Mouse (Mus musculus) MEL (cell line): Measurements from ENCODE around the gene Ube2d2b. TPM values are rescaled to one million over a fixed set of nuclear protein-coding genes. Genes with fewer than 3 reads are reported as not detected.

ENCODE experiments used
- DNase-seq: peaks from one replicate; pipeline ENCODE4 v3.0.0; 2011; ENCODE audit warnings: low read depth, low spot score
- H3K27ac ChIP-seq: 2 replicates; pipeline ENCODE4 v1.5.1; 2012; ENCODE audit warnings: low read depth, mild to moderate bottlenecking, control low read depth, low read length, moderate library complexity; ENCODE audit not compliant: control insufficient read depth
- H3K27me3 ChIP-seq, 2 experiments: fragments of 150-350 bp in 1 of 2; sonication (generic) in 1 of 2; 2 replicates each; pipeline ENCODE4 v1.6.1; 2012; ENCODE audit warnings: low read length in 2 of 2, mild to moderate bottlenecking in 2 of 2, improper control_type of control experiment in 1 of 2, moderate library complexity in 1 of 2; ENCODE audit not compliant: insufficient read depth in 2 of 2, control insufficient read depth in 1 of 2
- H3K36me3 ChIP-seq, 2 experiments: 2 replicates each; pipeline ENCODE4 v1.6.1; 2012 to 2014; ENCODE audit warnings: low read length in 2 of 2, improper control_type of control experiment in 1 of 2, inconsistent platforms in 1 of 2, mild to moderate bottlenecking in 1 of 2; ENCODE audit not compliant: insufficient read depth in 2 of 2, control insufficient read depth in 1 of 2
- H3K4me1 ChIP-seq, 2 experiments: fragments of 150-350 bp in 1 of 2; sonication (generic) in 1 of 2; 2 replicates each; pipeline ENCODE4 v1.6.1; 2012; ENCODE audit warnings: low read length in 2 of 2, improper control_type of control experiment in 1 of 2, mild to moderate bottlenecking in 1 of 2; ENCODE audit not compliant: insufficient read depth in 2 of 2, control insufficient read depth in 1 of 2
- H3K4me3 ChIP-seq, 2 experiments: fragments of 150-350 bp in 1 of 2; sonication (generic) in 1 of 2; 2 replicates each; pipeline ENCODE4 v1.5.1; 2012; ENCODE audit warnings: low read depth in 2 of 2, low read length in 2 of 2, mild to moderate bottlenecking in 2 of 2, moderate library complexity in 2 of 2, control low read depth in 1 of 2, improper control_type of control experiment in 1 of 2; ENCODE audit not compliant: control insufficient read depth in 1 of 2, insufficient read depth in 1 of 2
- H3K79me2 ChIP-seq: 2 replicates; pipeline ENCODE4 v1.6.1; 2012; ENCODE audit warnings: mild to moderate bottlenecking, low read length, moderate library complexity; ENCODE audit not compliant: control insufficient read depth, poor library complexity, insufficient read depth
- H3K9ac ChIP-seq: 2 replicates; pipeline ENCODE4 v1.6.1; 2012; ENCODE audit warnings: low read depth, mild to moderate bottlenecking, control low read depth, low read length, moderate library complexity; ENCODE audit not compliant: control insufficient read depth, poor library complexity, severe bottlenecking
- H3K9me3 ChIP-seq: fragments of 150-350 bp; sonication (generic); replicated peaks from 2 replicates; pipeline ENCODE4 v1.6.1; 2012; ENCODE audit warnings: mild to moderate bottlenecking, low read length, improper control_type of control experiment, moderate library complexity; ENCODE audit not compliant: insufficient read depth
- BHLHE40 ChIP-seq: IDR thresholded peaks from 2 replicates; pipeline ENCODE4 v1.6.1; 2012; ENCODE audit warnings: low read depth, mild to moderate bottlenecking, inconsistent platforms, low read length, improper control_type of control experiment, borderline replicate concordance
- CHD1 ChIP-seq: IDR thresholded peaks from 2 replicates; pipeline ENCODE4 v1.6.1; 2012; ENCODE audit warnings: low read depth, mild to moderate bottlenecking, inconsistent platforms, low read length, improper control_type of control experiment
- CHD2 ChIP-seq: IDR thresholded peaks from 2 replicates; pipeline ENCODE4 v1.6.1; 2011; ENCODE audit warnings: low read length, improper control_type of control experiment
- ELF1 ChIP-seq: IDR thresholded peaks from 2 replicates; pipeline ENCODE4 v1.6.1; 2014; ENCODE audit warnings: low read depth, mild to moderate bottlenecking, inconsistent platforms, low read length, improper control_type of control experiment, moderate library complexity
- EP300 ChIP-seq, 2 experiments: IDR thresholded peaks; 2 replicates each; pipeline ENCODE4 v1.6.1; 2011; ENCODE audit warnings: improper control_type of control experiment in 2 of 2, low read length in 2 of 2, low read depth in 1 of 2, mild to moderate bottlenecking in 1 of 2
- ETS1 ChIP-seq: IDR thresholded peaks from 2 replicates; pipeline ENCODE4 v1.6.1; 2012; ENCODE audit warnings: low read depth, mild to moderate bottlenecking, inconsistent platforms, low read length, improper control_type of control experiment, moderate library complexity
- GABPA ChIP-seq: IDR thresholded peaks from 2 replicates; pipeline ENCODE4 v1.6.1; 2012; ENCODE audit warnings: low read depth, mild to moderate bottlenecking, inconsistent platforms, low read length, improper control_type of control experiment, moderate library complexity
- GATA1 ChIP-seq: IDR thresholded peaks from 2 replicates; pipeline ENCODE4 v1.6.1; 2011; ENCODE audit warnings: low read depth, low read length, improper control_type of control experiment
- JUND ChIP-seq: IDR thresholded peaks from 2 replicates; pipeline ENCODE4 v1.6.1; 2011; ENCODE audit warnings: low read depth, mild to moderate bottlenecking, improper control_type of control experiment, low read length
- MAZ ChIP-seq: IDR thresholded peaks from 2 replicates; pipeline ENCODE4 v1.6.1; 2012; ENCODE audit warnings: low read depth, mild to moderate bottlenecking, inconsistent platforms, low read length, improper control_type of control experiment
- MEF2A ChIP-seq: IDR thresholded peaks from 2 replicates; pipeline ENCODE4 v1.6.1; 2014; ENCODE audit warnings: low read depth, mild to moderate bottlenecking, inconsistent platforms, low read length, improper control_type of control experiment; ENCODE audit not compliant: poor library complexity, insufficient replicate concordance, severe bottlenecking; ENCODE audit errors: extremely low read depth
- MYC ChIP-seq: IDR thresholded peaks from 2 replicates; pipeline ENCODE4 v1.6.1; 2011; ENCODE audit warnings: low read depth, mild to moderate bottlenecking, low read length, improper control_type of control experiment, moderate library complexity
- NELFE ChIP-seq: IDR thresholded peaks from 2 replicates; pipeline ENCODE4 v1.6.1; 2011; ENCODE audit warnings: low read depth, low read length, improper control_type of control experiment
- POLR2A ChIP-seq, 2 experiments: IDR thresholded peaks; 2 replicates each; pipeline ENCODE4 v1.6.1; 2011 to 2012; ENCODE audit warnings: low read length in 2 of 2, mild to moderate bottlenecking in 2 of 2, control low read depth in 1 of 2, improper control_type of control experiment in 1 of 2, low read depth in 1 of 2, moderate library complexity in 1 of 2; ENCODE audit not compliant: control insufficient read depth in 1 of 2, insufficient read depth in 1 of 2, poor library complexity in 1 of 2
- POLR2AphosphoS2 ChIP-seq: IDR thresholded peaks from 2 replicates; pipeline ENCODE4 v1.6.1; 2011; ENCODE audit warnings: low read length, improper control_type of control experiment
- POLR2AphosphoS5 ChIP-seq: IDR thresholded peaks from 2 replicates; pipeline ENCODE4 v1.6.1; 2012; ENCODE audit warnings: low read depth, borderline replicate concordance, mild to moderate bottlenecking, inconsistent platforms, low read length, moderate library complexity, mixed read lengths
- RAD21 ChIP-seq: IDR thresholded peaks from 2 replicates; pipeline ENCODE4 v1.6.1; 2011; ENCODE audit warnings: mild to moderate bottlenecking, low read depth, low read length, improper control_type of control experiment
- SIN3A ChIP-seq: IDR thresholded peaks from 2 replicates; pipeline ENCODE4 v1.6.1; 2012; ENCODE audit warnings: low read length, improper control_type of control experiment, inconsistent platforms
- SMC3 ChIP-seq: IDR thresholded peaks from 2 replicates; pipeline ENCODE4 v1.6.1; 2011; ENCODE audit warnings: low read depth, low read length, improper control_type of control experiment
- TAL1 ChIP-seq: IDR thresholded peaks from 2 replicates; pipeline ENCODE4 v1.6.1; 2012; ENCODE audit warnings: mild to moderate bottlenecking, inconsistent platforms, low read length, moderate library complexity, mixed read lengths
- TBP ChIP-seq: IDR thresholded peaks from 2 replicates; pipeline ENCODE4 v1.8.0; 2011; ENCODE audit warnings: low read depth, low read length, improper control_type of control experiment
- TCF12 ChIP-seq: IDR thresholded peaks from 2 replicates; pipeline ENCODE4 v1.6.1; 2014; ENCODE audit warnings: low read depth, mild to moderate bottlenecking, inconsistent platforms, low read length, improper control_type of control experiment, moderate library complexity
- UBTF ChIP-seq: IDR thresholded peaks from 2 replicates; pipeline ENCODE4 v1.6.1; 2012; ENCODE audit warnings: low read depth, mild to moderate bottlenecking, inconsistent platforms, low read length, improper control_type of control experiment, moderate library complexity, borderline replicate concordance; ENCODE audit not compliant: insufficient read depth
- USF1 ChIP-seq: IDR thresholded peaks from 2 replicates; pipeline ENCODE4 v1.6.1; 2014; ENCODE audit warnings: low read depth, mild to moderate bottlenecking, inconsistent platforms, low read length, improper control_type of control experiment, moderate library complexity
- USF2 ChIP-seq, 2 experiments: IDR thresholded peaks; 2 replicates each; pipeline ENCODE4 v1.6.1; 2011 to 2012; ENCODE audit warnings: improper control_type of control experiment in 2 of 2, low read length in 2 of 2, borderline replicate concordance in 1 of 2, inconsistent platforms in 1 of 2, low read depth in 1 of 2, mild to moderate bottlenecking in 1 of 2; ENCODE audit not compliant: insufficient read depth in 1 of 2
- ZC3H11A ChIP-seq: IDR thresholded peaks from 2 replicates; pipeline ENCODE4 v1.6.1; 2012; ENCODE audit warnings: low read depth, mild to moderate bottlenecking, inconsistent platforms, low read length, improper control_type of control experiment
- ZKSCAN1 ChIP-seq: IDR thresholded peaks from 2 replicates; pipeline ENCODE4 v1.6.1; 2012; ENCODE audit warnings: low read depth, mild to moderate bottlenecking, inconsistent platforms, low read length, improper control_type of control experiment, moderate library complexity
- ZMIZ1 ChIP-seq: IDR thresholded peaks from 2 replicates; pipeline ENCODE4 v1.6.1; 2012; ENCODE audit warnings: low read depth, mild to moderate bottlenecking, inconsistent platforms, low read length, improper control_type of control experiment, moderate library complexity
- ZNF384 ChIP-seq: IDR thresholded peaks from 2 replicates; pipeline ENCODE4 v1.6.1; 2012; ENCODE audit warnings: low read depth, mild to moderate bottlenecking, inconsistent platforms, low read length, improper control_type of control experiment
- polyA plus RNA-seq, 2 experiments: library from polyadenylated mRNA; stranded (reverse) in 1 of 2; unstranded in 1 of 2; fragments of >175 nt in 1 of 2; fragments of >200 nt in 1 of 2; gene quantifications; 2 replicates each; pipeline versions ENCODE4 v1.2.1 to v1.2.4; 2012; ENCODE audit warnings: low replicate concordance in 2 of 2, low read depth in 1 of 2; ENCODE audit not compliant: insufficient read length in 2 of 2, insufficient read depth in 1 of 2, missing spikeins in 1 of 2
- total RNA-seq: library from RNA; depleted of rRNA; stranded (reverse); fragments of 300-350 nt; gene quantifications from 2 replicates; pipeline ENCODE4 v1.2.3, GENCODE M21; 2012

The Ube2d2b gene
- total and polyA plus RNA-seq, 3 experiments, result 0.08 TPM; not detected in 2

DNA sequence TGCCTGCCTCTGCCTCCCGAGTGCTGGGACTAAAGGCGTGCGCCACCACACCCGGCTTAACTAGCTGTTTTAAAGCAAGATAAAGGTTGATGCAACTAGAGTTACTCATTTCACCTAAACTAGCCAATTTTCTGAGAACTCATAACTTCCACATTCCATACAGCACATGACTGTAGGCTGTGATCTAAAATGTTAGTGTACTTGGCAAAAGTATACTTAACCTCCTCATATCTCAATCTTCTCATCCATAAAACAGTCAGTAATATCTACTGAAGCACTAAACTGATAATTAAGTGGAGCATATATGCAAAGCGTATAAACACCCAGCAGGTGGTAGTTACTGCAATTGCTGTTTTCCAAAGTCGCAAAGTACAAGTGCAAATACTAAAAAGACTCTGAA lies 43.4 kb downstream of the Ube2d2b start:
- Histone ChIP-seq H3K4me1 (peaks cover 7 to 19% of the 10 kb centered on the region in 2 experiments), H3K27me3 (no peaks in the 10 kb centered on the region), H3K79me2 (peaks cover 5% of the 10 kb centered on the region; the same call in 1 of the 2 replicates), H3K27ac (peak overlapping the region; percentile 94), H3K9ac (peak overlapping the region; percentile 34), H3K36me3 (peaks cover 0 to 32% of the 10 kb centered on the region in 2 experiments; a peak in 2 of 4 replicates), H3K9me3 (no peaks in the 10 kb centered on the region), H3K4me3 (peak overlapping the region in 1 of 2 experiments; percentile 18; a peak in 1 of 4 replicates)
- TF ChIP-seq GATA1 (peak; percentile 52; the same call in 1 of the 2 replicates), ZNF384 (no peak), BHLHE40 (peak; percentile 42; the same call in 1 of the 2 replicates), USF1 (peak; percentile 53; the same call in 1 of the 2 replicates), EP300 (IDR thresholded peaks at IDR 0.05; ENCODE audit: low read depth in 1 of 2, low read length in 2 of 2) (peak; percentile 32 to 64; a peak in 1 of 4 replicates), TCF12 (peak; percentile 65; the same call in 1 of the 2 replicates), ZMIZ1 (no peak), ETS1 (peak; percentile 61; the same call in 1 of the 2 replicates), TBP (0 out of 2 replicates have a peak, but pooled peaks have one; percentile 23), MYC (0 out of 2 replicates have a peak, but pooled peaks have one; percentile 64)
- DNase-seq, result peak; percentile 67

DNA sequence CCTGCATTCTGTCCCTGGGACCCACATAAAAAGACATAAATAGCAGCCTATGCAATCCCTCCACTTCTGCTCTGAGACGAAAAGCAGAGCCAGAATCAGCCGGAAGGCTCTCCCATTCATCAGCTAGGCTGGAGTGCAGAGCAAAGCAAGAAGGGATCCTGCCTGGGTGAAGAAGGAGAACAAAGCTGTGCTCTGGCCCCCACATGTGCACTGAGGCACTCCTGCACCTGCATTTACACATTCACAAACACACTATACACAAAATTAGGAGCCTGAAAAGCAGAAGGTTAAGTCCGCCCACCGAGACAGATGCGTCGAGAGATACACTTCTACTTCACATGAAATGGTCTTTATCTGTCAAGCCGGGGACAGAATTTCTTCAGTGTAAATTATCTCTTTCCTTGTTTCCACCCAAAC lies 44.0 kb downstream of the Ube2d2b start:
- H3K27me3 ChIP-seq, result no peaks in the 10 kb centered on the region
- H3K9ac ChIP-seq, result peak overlapping the region; percentile 34
- DNase-seq, result peak; percentile 88
- peaks cover 0 to 32% of the 10 kb centered on the region in 2 experiments; a peak in 2 of 4 replicates for H3K36me3 ChIP-seq
- peaks cover under 1% of the 10 kb centered on the region; the same call in 1 of the 2 replicates for H3K79me2 ChIP-seq
- H3K27ac ChIP-seq, result peak overlapping the region; percentile 94
- no peaks in the 10 kb centered on the region for H3K9me3 ChIP-seq
- H3K4me3 ChIP-seq, result peak overlapping the region; percentile 2 to 22; a peak in 2 of 4 replicates
- peaks cover 7 to 19% of the 10 kb centered on the region in 2 experiments for H3K4me1 ChIP-seq
- TF ChIP-seq GATA1, result peak; percentile 95
- 0 out of 4 replicates have a peak, but pooled peaks of 1 of the 2 experiments have one; percentile 26 for TF ChIP-seq POLR2A (IDR thresholded peaks at IDR 0.05; ENCODE audit: control insufficient read depth in 1 of 2, insufficient read depth in 1 of 2, low read depth in 1 of 2, low read length in 2 of 2, poor library complexity in 1 of 2)
- TF ChIP-seq ZC3H11A, result no peak
- no peak for TF ChIP-seq JUND
- TF ChIP-seq UBTF, result no peak
- no peak for TF ChIP-seq POLR2AphosphoS5
- peak; percentile 91 to 94 for TF ChIP-seq EP300 (IDR thresholded peaks at IDR 0.05; ENCODE audit: low read depth in 1 of 2, low read length in 2 of 2)
- TF ChIP-seq SMC3, result no peak
- TF ChIP-seq RAD21, result no peak
- no peak for TF ChIP-seq ZKSCAN1
- peak; percentile 50; the same call in 1 of the 2 replicates for TF ChIP-seq MYC
- peak; percentile 60; the same call in 1 of the 2 replicates for TF ChIP-seq BHLHE40
- TF ChIP-seq NELFE, result no peak
- peak; percentile 88 for TF ChIP-seq TAL1
- TF ChIP-seq TBP, result 0 out of 2 replicates have a peak, but pooled peaks have one; percentile 31
- TF ChIP-seq POLR2AphosphoS2, result no peak
- no peak for TF ChIP-seq USF1
- TF ChIP-seq MAZ, result no peak
- TF ChIP-seq GABPA, result no peak
- TF ChIP-seq SIN3A, result peak; percentile 65; the same call in 1 of the 2 replicates
- no peak for TF ChIP-seq CHD1
- TF ChIP-seq ZNF384, result no peak
- no peak for TF ChIP-seq ELF1
- TF ChIP-seq CHD2, result no peak
- TF ChIP-seq ETS1, result peak; percentile 87
- no peak for TF ChIP-seq MEF2A
- TF ChIP-seq USF2 (IDR thresholded peaks at IDR 0.05; ENCODE audit: borderline replicate concordance in 1 of 2, insufficient read depth in 1 of 2, low read depth in 1 of 2, low read length in 2 of 2), result no peak
